Mouse (Mus musculus) erythroblast, embryonic 14.5 days (primary cell): Measurements from ENCODE around the gene Aff3.

ENCODE experiments used
- GATA1 ChIP-seq: IDR thresholded peaks from 2 replicates; pipeline ENCODE4 v1.6.1; 2012; ENCODE audit warnings: low read length, inconsistent platforms, mixed read lengths
- TAL1 ChIP-seq: IDR thresholded peaks from 3 replicates; pipeline ENCODE4 v1.6.1; 2012; ENCODE audit warnings: low read length, inconsistent platforms, mixed read lengths

DNA sequence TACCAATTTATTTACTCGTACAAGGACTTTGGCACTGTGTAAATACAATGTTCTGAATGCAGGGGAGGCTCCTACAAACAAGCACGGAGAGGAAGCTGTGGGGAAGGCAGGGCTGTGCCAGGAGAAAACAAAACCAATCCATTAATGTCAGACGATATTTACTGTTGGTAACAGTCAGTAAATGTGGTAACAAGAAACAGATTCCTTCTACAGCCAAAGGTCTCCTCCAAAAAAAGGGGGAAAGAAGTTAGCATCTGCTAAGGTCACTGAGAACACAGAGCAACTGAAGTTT, 356.1 kb downstream of the Aff3 start:
- TF ChIP-seq GATA1 (no peak), TAL1 (no peak)
